ENCODE assay signal across 7 mouse cellular contexts in the genomic region with DNA sequence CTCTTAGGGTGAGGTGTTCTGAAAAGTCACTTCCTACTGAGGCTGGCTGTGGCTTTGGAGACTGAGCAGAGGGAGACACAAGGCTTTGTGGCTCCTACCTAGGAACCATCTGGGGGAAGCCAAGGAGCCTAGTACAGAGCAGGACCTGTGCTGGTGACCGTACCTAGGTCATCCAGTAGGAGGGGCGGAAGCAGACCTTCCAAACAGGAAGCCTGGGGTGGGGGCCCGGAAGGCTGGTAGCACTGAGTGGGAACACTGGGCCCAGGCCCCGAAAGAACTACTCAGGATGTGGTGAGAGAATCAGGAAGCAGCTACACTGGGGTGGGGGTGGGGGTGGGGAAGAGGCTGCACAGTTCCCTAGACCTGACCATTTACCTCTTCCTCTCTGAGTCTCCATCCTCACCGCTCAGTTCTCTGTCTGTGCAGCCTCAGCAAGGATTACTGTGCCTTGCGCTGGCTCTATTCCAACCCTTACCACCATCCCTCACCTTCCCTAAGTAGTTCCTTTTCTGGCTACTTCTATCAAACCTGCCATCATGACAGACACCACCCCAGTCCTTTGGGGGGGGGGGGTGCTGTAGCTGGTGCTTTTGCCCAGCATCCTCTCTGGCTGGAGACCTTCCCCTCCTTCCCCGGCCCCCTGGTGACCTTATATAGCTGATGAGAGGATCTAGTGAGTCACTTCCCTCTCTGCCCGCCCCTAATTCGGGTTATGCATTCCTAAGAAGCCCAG. TPM values are rescaled to one million over a fixed set of nuclear protein-coding genes. Genes with fewer than 3 reads are reported as not detected.
DNase-seq lines count a peak whose midpoint lies in the region; ATAC-seq and TF ChIP-seq lines count a peak whose summit lies in the region.

No protein-coding gene starts in this region.

- H3ac ChIP-seq in myocyte (ENCODE audit: control insufficient read depth, insufficient read length) = no peak overlapping the region

- peak overlapping the region; percentile 24; the same call in 1 of the 2 replicates for H3K27ac ChIP-seq in forebrain, embryonic 16.5 days (ENCODE audit: low read length)
- peak overlapping the region; percentile 75 for H3K27ac ChIP-seq in hindbrain, embryonic 15.5 days (replicated peaks)
- H3K27ac ChIP-seq in liver, embryonic 12.5 days = peak overlapping the region; percentile 78

- no peak for TF ChIP-seq CTCF in Patski (IDR thresholded peaks at IDR 0.05)

- peak overlapping the region; percentile 87 for H3K9ac ChIP-seq in forebrain, embryonic 16.5 days (replicated peaks; ENCODE audit: low read depth, low read length)
- H3K9ac ChIP-seq in hindbrain, embryonic 15.5 days = peak overlapping the region; percentile 82
- H3K9ac ChIP-seq in liver, embryonic 12.5 days = no peak overlapping the region; the same call in 1 of the 2 replicates

- peak overlapping the region; percentile 83 for H3K4me3 ChIP-seq in forebrain, embryonic 16.5 days (replicated peaks; ENCODE audit: low read length)
- peak overlapping the region; percentile 67 for H3K4me3 ChIP-seq in hindbrain, embryonic 15.5 days
- peak overlapping the region; percentile 61 for H3K4me3 ChIP-seq in liver, embryonic 12.5 days
- H3K4me3 ChIP-seq in myocyte = peak overlapping the region; percentile 90

- no peak for TF ChIP-seq POLR2A in myocyte (IDR thresholded peaks at IDR 0.05; ENCODE audit: insufficient read length, low read depth)

- no peaks in the 10 kb centered on the region for H3K9me3 ChIP-seq in forebrain, embryonic 16.5 days (ENCODE audit: control insufficient read depth, low read length)
- 0 out of 2 replicates have a peak, but pooled peaks cover 2% of the 10 kb centered on the region for H3K9me3 ChIP-seq in hindbrain, embryonic 15.5 days
- peaks cover 6% of the 10 kb centered on the region; the same call in 1 of the 2 replicates for H3K9me3 ChIP-seq in liver, embryonic 12.5 days (replicated peaks)

- whole genome bisulfite sequencing in forebrain, embryonic 16.5 days = 72% methylated on average over 9 of the region's 9 CpGs
- 65% methylated on average over 9 of the region's 9 CpGs for whole genome bisulfite sequencing in hindbrain, embryonic 15.5 days
- WGBS in liver, embryonic 12.5 days (ENCODE audit: insufficient replicate concordance) = 15% methylated on average over 9 of the region's 9 CpGs

- CTCF ChIA-PET in Patski (lab: Charles Lee) = interaction anchor here (1.0 to 2.1 kb wide), 9 partner anchors 9 to 230 kb away, joined by 3 to 7 read pairs (median 4); partner anchors contain the start of gene Dhx16

- DNase-seq in Patski (ENCODE audit: low read depth, low spot score) = no peak
- DNase-seq in urinary bladder, postnatal 25 days (ENCODE audit: low spot score) = peak; percentile 40

- no peaks in the 10 kb centered on the region for H3K27me3 ChIP-seq in Patski
- no peaks in the 10 kb centered on the region for H3K27me3 ChIP-seq in forebrain, embryonic 16.5 days (replicated peaks; ENCODE audit: control insufficient read depth, insufficient read depth, low read length)
- no peaks in the 10 kb centered on the region for H3K27me3 ChIP-seq in hindbrain, embryonic 15.5 days
- H3K27me3 ChIP-seq in liver, embryonic 12.5 days (replicated peaks) = peaks cover 44% of the 10 kb centered on the region
- no peaks in the 10 kb centered on the region for H3K27me3 ChIP-seq in myocyte (ENCODE audit: control insufficient read depth, insufficient read depth, insufficient read length)

- peak overlapping the region; percentile 93 for H3K4me2 ChIP-seq in forebrain, embryonic 16.5 days (ENCODE audit: low read length)
- H3K4me2 ChIP-seq in hindbrain, embryonic 15.5 days = peak overlapping the region; percentile 90
- H3K4me2 ChIP-seq in liver, embryonic 12.5 days = peak overlapping the region; percentile 91
- H3K4me2 ChIP-seq in myocyte (ENCODE audit: low read depth) = peak overlapping the region; percentile 99

- POLR2A ChIA-PET in Patski (lab: Charles Lee) = interaction anchor here (0.7 to 1.8 kb wide), 10 partner anchors 10 to 318 kb away, joined by 3 to 10 read pairs (median 4); partner anchors contain the start of genes Cdsn, Flot1, Nrm and Tubb5

- ATAC-seq in CD4-positive, CD25-positive, alpha-beta regulatory T cell, adult 4 months = peak; percentile 70
- peak; percentile 52 for ATAC-seq in Patski
- no peak for ATAC-seq in forebrain, embryonic 16.5 days
- no peak for ATAC-seq in hindbrain, embryonic 15.5 days (ENCODE audit: low FRiP score, low read depth)
- ATAC-seq in liver, embryonic 12.5 days = peak; percentile 50

- peaks cover 61% of the 10 kb centered on the region for H3K4me1 ChIP-seq in forebrain, embryonic 16.5 days (replicated peaks; ENCODE audit: control insufficient read depth, insufficient read depth, low read length)
- peaks cover 72% of the 10 kb centered on the region for H3K4me1 ChIP-seq in hindbrain, embryonic 15.5 days (replicated peaks)
- peaks cover 88% of the 10 kb centered on the region for H3K4me1 ChIP-seq in liver, embryonic 12.5 days

- H3K79me2 ChIP-seq in myocyte (ENCODE audit: control insufficient read depth, insufficient read depth) = peaks cover 82% of the 10 kb centered on the region

- in situ Hi-C loops in Patski (cut with MboI; ENCODE audit: low pct_unique_long_range_greater_than_20kb) = loop anchor here (5.0 to 10.0 kb wide), 2 partner anchors 33 to 286 kb away; partner anchors contain the start of gene Tubb5

- H3K36me3 ChIP-seq in forebrain, embryonic 16.5 days (ENCODE audit: control insufficient read depth, insufficient read depth) = peaks cover 11% of the 10 kb centered on the region
- peaks cover 15% of the 10 kb centered on the region for H3K36me3 ChIP-seq in hindbrain, embryonic 15.5 days
- H3K36me3 ChIP-seq in liver, embryonic 12.5 days = peaks cover 19% of the 10 kb centered on the region
- peaks cover 14% of the 10 kb centered on the region for H3K36me3 ChIP-seq in myocyte (ENCODE audit: control insufficient read depth, insufficient read depth)

TF ChIP-seq in myocyte, 11 proteins besides CTCF, POLR2A, EP300 and RAD21:
- TF ChIP-seq REST (IDR thresholded peaks at IDR 0.05; ENCODE audit: insufficient read depth, insufficient read length) (no peak), POLR2AphosphoS2 (IDR thresholded peaks at IDR 0.05; ENCODE audit: insufficient read length, low read depth) (peak; percentile 14), SRF (IDR thresholded peaks at IDR 0.05; ENCODE audit: control insufficient read depth, insufficient read length, low read depth) (peak; percentile 65)

RNA-seq across cellular contexts. Expression of gene Ppp1r18, which starts 4.9 kb away (rescaled TPM):
- polyA plus RNA-seq in CD4-positive, CD25-positive, alpha-beta regulatory T cell, adult 4 months (2017; shearing (Covaris generic)) = 100 to 1,000 TPM; 222 to 223 TPM
- polyA plus RNA-seq in Patski (2021) = 74.3 TPM
- 24.9 and 25.7 TPM in 2 replicates for polyA plus RNA-seq in forebrain, embryonic 16.5 days (2015; fragmentation: Nextera tagmentation; extraction: Ambion mirVana)
- 21.1 and 24.7 TPM in 2 replicates for polyA plus RNA-seq in hindbrain, embryonic 15.5 days (2015; fragmentation: Nextera tagmentation; extraction: Ambion mirVana)
- 11.9 and 12.6 TPM in 2 replicates for polyA plus RNA-seq in liver, embryonic 12.5 days (2016; fragmentation: Nextera tagmentation; extraction: Ambion mirVana)
- 46.2 TPM for polyA plus RNA-seq in myocyte (2012; fragmentation: generic; extraction: Trizol)

RNA-seq across cellular contexts. Expression of gene Nrm, which starts 9.2 kb away (rescaled TPM):
- 10 to 100 TPM; 35.5 to 43.5 TPM for polyA plus RNA-seq in CD4-positive, CD25-positive, alpha-beta regulatory T cell, adult 4 months (2017; shearing (Covaris generic))
- polyA plus RNA-seq in Patski (2021) (13.5 TPM), myocyte (2012; fragmentation: generic; extraction: Trizol) (18.5 TPM)
- polyA plus RNA-seq in forebrain, embryonic 16.5 days (2015; fragmentation: Nextera tagmentation; extraction: Ambion mirVana) = 23.4 and 26.1 TPM in 2 replicates
- 22.1 and 22.6 TPM in 2 replicates for polyA plus RNA-seq in hindbrain, embryonic 15.5 days (2015; fragmentation: Nextera tagmentation; extraction: Ambion mirVana)
- 29.5 and 29.8 TPM in 2 replicates for polyA plus RNA-seq in liver, embryonic 12.5 days (2016; fragmentation: Nextera tagmentation; extraction: Ambion mirVana)

RNA-seq across cellular contexts. Expression of gene Dhx16, which starts 9.3 kb away (rescaled TPM):
- 10 to 100 TPM; 13.4 to 39.3 TPM for polyA plus RNA-seq in CD4-positive, CD25-positive, alpha-beta regulatory T cell, adult 4 months (2017; shearing (Covaris generic))
- 68.9 TPM for polyA plus RNA-seq in Patski (2021)
- 40.4 and 42.2 TPM in 2 replicates for polyA plus RNA-seq in forebrain, embryonic 16.5 days (2015; fragmentation: Nextera tagmentation; extraction: Ambion mirVana)
- polyA plus RNA-seq in hindbrain, embryonic 15.5 days (2015; fragmentation: Nextera tagmentation; extraction: Ambion mirVana) = 30.8 and 32.4 TPM in 2 replicates
- polyA plus RNA-seq in liver, embryonic 12.5 days (2016; fragmentation: Nextera tagmentation; extraction: Ambion mirVana) = 50.7 and 52.8 TPM in 2 replicates
- polyA plus RNA-seq in myocyte (2012; fragmentation: generic; extraction: Trizol) = 29.4 TPM

RNA-seq across cellular contexts. Expression of gene 2310061I04Rik, which starts 26.9 kb away (rescaled TPM):
- polyA plus RNA-seq in CD4-positive, CD25-positive, alpha-beta regulatory T cell, adult 4 months (2017; shearing (Covaris generic)) = 10 to 100 TPM; 12.6 to 15.3 TPM
- polyA plus RNA-seq in Patski (2021) (61.5 TPM), myocyte (2012; fragmentation: generic; extraction: Trizol) (33.7 TPM)
- polyA plus RNA-seq in forebrain, embryonic 16.5 days (2015; fragmentation: Nextera tagmentation; extraction: Ambion mirVana) = 34.5 and 49.5 TPM in 2 replicates
- 63.7 and 68.6 TPM in 2 replicates for polyA plus RNA-seq in hindbrain, embryonic 15.5 days (2015; fragmentation: Nextera tagmentation; extraction: Ambion mirVana)
- 20.2 and 20.9 TPM in 2 replicates for polyA plus RNA-seq in liver, embryonic 12.5 days (2016; fragmentation: Nextera tagmentation; extraction: Ambion mirVana)

RNA-seq across cellular contexts. Expression of gene Mdc1, which starts 29.0 kb away (rescaled TPM):
- polyA plus RNA-seq in CD4-positive, CD25-positive, alpha-beta regulatory T cell, adult 4 months (2017; shearing (Covaris generic)) = 10 to 100 TPM; 10.9 to 13.2 TPM
- polyA plus RNA-seq in Patski (2021) (23.9 TPM), myocyte (2012; fragmentation: generic; extraction: Trizol) (7.0 TPM)
- 10.6 and 13.2 TPM in 2 replicates for polyA plus RNA-seq in forebrain, embryonic 16.5 days (2015; fragmentation: Nextera tagmentation; extraction: Ambion mirVana)
- polyA plus RNA-seq in hindbrain, embryonic 15.5 days (2015; fragmentation: Nextera tagmentation; extraction: Ambion mirVana) = 10.0 and 10.5 TPM in 2 replicates
- 14.2 and 15.0 TPM in 2 replicates for polyA plus RNA-seq in liver, embryonic 12.5 days (2016; fragmentation: Nextera tagmentation; extraction: Ambion mirVana)

Comparison
In these comparisons a context has a peak if more than half of its experiments do, and no peak if none do; other contexts are left out.
1. ATAC-seq: peak in CD4-positive, CD25-positive, alpha-beta regulatory T cell, adult 4 months (single experiment), Patski (single experiment) and liver, embryonic 12.5 days (single experiment); none in forebrain, embryonic 16.5 days (single experiment) and hindbrain, embryonic 15.5 days (single experiment).
2. H3K27ac ChIP-seq: peak in every context shown above with its lines; median percentile 78 in liver, embryonic 12.5 days; 75 in hindbrain, embryonic 15.5 days; 24 in forebrain, embryonic 16.5 days.
3. Peak in every context shown above with its lines, with median percentiles within 50 percentile points of each other: H3K4me2 ChIP-seq and H3K4me3 ChIP-seq.